Mouse (Mus musculus) Patski (cell line): ENCODE measurements at regions not wholly inside any gene's neighbourhood (a gene's known extent, or its start where the extent isn't known, plus 50 kb on each side); places are given as distances from the start of the nearest gene placed in this dataset.

Experiments used
- ATAC-seq: fragments of 100-300 bp; one replicate; pipeline ENCODE4 v1.8.0; 2021
- CTCF ChIA-PET: fragments of 350-600 bp; sonication (Branson Sonifier 250); formaldehyde crosslinking; loops from one replicate; lab custom pipeline; 2022; ENCODE audit warnings: inconsistent platforms; lab: Charles Lee
- POLR2A ChIA-PET: fragments of 350-600 bp; sonication (Branson Sonifier 250); formaldehyde crosslinking; loops from one replicate; lab custom pipeline; 2022; ENCODE audit warnings: antibody characterized with exemption, inconsistent platforms; lab: Charles Lee
- DNase-seq: peaks from one replicate; pipeline ENCODE4 v3.0.0-alpha.2; 2011; ENCODE audit warnings: low read depth, low spot score
- H3K27me3 ChIP-seq: fragments of 371-371 bp; one replicate; pipeline ENCODE4 v1.5.1; 2021
- CTCF ChIP-seq: fragments of 100-300 bp; IDR thresholded peaks from one replicate; pipeline ENCODE4 v1.5.1; 2021
- in situ Hi-C: fragments of 300-500 bp; cut with MboI; formaldehyde crosslinking; loops from 3 replicates; pipeline ENCODE4 v1.11.1; 2018; ENCODE audit warnings: low pct_unique_long_range_greater_than_20kb, mixed read lengths

- no peak for ATAC-seq
- in situ Hi-C loops = no loop called here
- POLR2A ChIA-PET = no interaction called here
- peaks cover 7% of the 10 kb centered on the region for H3K27me3 ChIP-seq
- no peak for DNase-seq
- CTCF ChIA-PET = no interaction called here
- no peak for TF ChIP-seq CTCF
These were observed 261.4 kb upstream of the Gm11146 start for GRCm38 (mm10) chr16:77863246-77863645.

GRCm38 (mm10) chr16:77852066-77852781, 250.3 kb upstream of the Gm11146 start:
- TF ChIP-seq CTCF = no peak
- ATAC-seq (no peak), DNase-seq (no peak)
- CTCF ChIA-PET = no interaction called here
- POLR2A ChIA-PET = no interaction called here
- peaks cover 35% of the 10 kb centered on the region for H3K27me3 ChIP-seq
- in situ Hi-C loops = no loop called here

- ATAC-seq = no peak
- CTCF ChIA-PET = no interaction called here
- no peak for TF ChIP-seq CTCF
- POLR2A ChIA-PET = no interaction called here
- H3K27me3 ChIP-seq = peaks cover 35% of the 10 kb centered on the region
- no peak for DNase-seq
- in situ Hi-C loops = no loop called here
These were observed 249.5 kb upstream of the Gm11146 start for GRCm38 (mm10) chr16:77851206-77852065.

- no peak for DNase-seq
- CTCF ChIA-PET = no interaction called here
- POLR2A ChIA-PET = no interaction called here
- no peak for TF ChIP-seq CTCF
- peaks cover 51% of the 10 kb centered on the region for H3K27me3 ChIP-seq
- in situ Hi-C loops = no loop called here
- no peak for ATAC-seq
These were observed 233.9 kb upstream of the Gm11146 start for GRCm38 (mm10) chr16:77835767-77836166.

- DNase-seq (no peak), ATAC-seq (no peak)
- peaks cover 24% of the 10 kb centered on the region for H3K27me3 ChIP-seq
- ChIA-PET POLR2A (no interaction called here), CTCF (no interaction called here)
- no peak for TF ChIP-seq CTCF
- in situ Hi-C loops = no loop called here
These were observed 225.6 kb upstream of the Gm11146 start for GRCm38 (mm10) chr16:77827322-77828117.

- DNase-seq (no peak), ATAC-seq (no peak)
- no peak for TF ChIP-seq CTCF
- ChIA-PET CTCF (no interaction called here), POLR2A (no interaction called here)
- in situ Hi-C loops = no loop called here
- H3K27me3 ChIP-seq = peaks cover 11% of the 10 kb centered on the region
These were observed 197.8 kb upstream of the Gm11146 start for GRCm38 (mm10) chr16:77799709-77800108.

- TF ChIP-seq CTCF = no peak
- ChIA-PET POLR2A (no interaction called here), CTCF (no interaction called here)
- no peak for DNase-seq
- in situ Hi-C loops = no loop called here
- H3K27me3 ChIP-seq = peaks cover 13% of the 10 kb centered on the region
- no peak for ATAC-seq
These were observed 195.0 kb upstream of the Gm11146 start for GRCm38 (mm10) chr16:77796926-77797325.

GRCm38 (mm10) chr16:77789652-77790051, 187.8 kb upstream of the Gm11146 start:
- ChIA-PET POLR2A (no interaction called here), CTCF (interaction anchor here (1.4 kb wide), 1 partner anchor 10 kb away, joined by 3 read pairs; no protein-coding TSS in a partner anchor)
- TF ChIP-seq CTCF = no peak
- H3K27me3 ChIP-seq = peaks cover 30% of the 10 kb centered on the region
- ATAC-seq (no peak), DNase-seq (no peak)
- in situ Hi-C loops = no loop called here

GRCm38 (mm10) chr16:77789206-77789605, 187.3 kb upstream of the Gm11146 start:
- CTCF ChIA-PET = no interaction called here
- DNase-seq (no peak), ATAC-seq (no peak)
- POLR2A ChIA-PET = no interaction called here
- H3K27me3 ChIP-seq = peaks cover 33% of the 10 kb centered on the region
- in situ Hi-C loops = no loop called here
- TF ChIP-seq CTCF = no peak

GRCm38 (mm10) chr16:77788781-77789150, 186.9 kb upstream of the Gm11146 start:
- ATAC-seq (no peak), DNase-seq (no peak)
- no peak for TF ChIP-seq CTCF
- H3K27me3 ChIP-seq = peaks cover 38% of the 10 kb centered on the region
- CTCF ChIA-PET = no interaction called here
- in situ Hi-C loops = no loop called here
- POLR2A ChIA-PET = no interaction called here
